Mouse (Mus musculus) Muller cell, postnatal 12 days (primary cell): Measurements from ENCODE around the gene Slc2a1.

Source experiments
- DNase-seq: peaks from one replicate; pipeline ENCODE4 v3.0.0-alpha.2; 2015; ENCODE audit errors: inconsistent ontology term

The Slc2a1 gene

GRCm38 (mm10) chr4:119129096-119129495 lies 20.6 kb downstream of the Slc2a1 start:
- no peak for DNase-seq

- no peak for DNase-seq
Observed at GRCm38 (mm10) chr4:119131189-119131910, 22.8 kb downstream of the Slc2a1 start.

GRCm38 (mm10) chr4:119133306-119133705 lies 24.8 kb downstream of the Slc2a1 start:
- DNase-seq = no peak

GRCm38 (mm10) chr4:119133860-119134259 lies 25.3 kb downstream of the Slc2a1 start:
- DNase-seq = no peak

GRCm38 (mm10) chr4:119137313-119137712 lies 28.8 kb downstream of the Slc2a1 start:
- DNase-seq = no peak

GRCm38 (mm10) chr4:119138171-119138570 lies 29.7 kb downstream of the Slc2a1 start:
- DNase-seq = no peak

GRCm38 (mm10) chr4:119138776-119139175 lies 30.3 kb downstream of the Slc2a1 start:
- peak; percentile 70 for DNase-seq

GRCm38 (mm10) chr4:119140126-119140525 lies 31.6 kb downstream of the Slc2a1 start:
- no peak for DNase-seq

GRCm38 (mm10) chr4:119141191-119141590 lies 32.7 kb downstream of the Slc2a1 start:
- peak; percentile 75 for DNase-seq

GRCm38 (mm10) chr4:119142230-119142871 lies 33.8 kb downstream of the Slc2a1 start:
- no peak for DNase-seq

GRCm38 (mm10) chr4:119146816-119147215 lies 38.3 kb downstream of the Slc2a1 start:
- DNase-seq = peak; percentile 94

GRCm38 (mm10) chr4:119147347-119147746 lies 38.8 kb downstream of the Slc2a1 start:
- no peak for DNase-seq

GRCm38 (mm10) chr4:119148741-119149140 lies 40.2 kb downstream of the Slc2a1 start:
- DNase-seq = no peak

- no peak for DNase-seq
Observed at GRCm38 (mm10) chr4:119157186-119157585, 48.7 kb downstream of the Slc2a1 start.

GRCm38 (mm10) chr4:119157891-119158290 lies 49.4 kb downstream of the Slc2a1 start:
- DNase-seq = no peak

GRCm38 (mm10) chr4:119161358-119161757 lies 52.8 kb downstream of the Slc2a1 start:
- no peak for DNase-seq

- no peak for DNase-seq
Observed at GRCm38 (mm10) chr4:119162990-119163389, 54.5 kb downstream of the Slc2a1 start.

- no peak for DNase-seq
Observed at GRCm38 (mm10) chr4:119165916-119166315, 57.4 kb downstream of the Slc2a1 start.

GRCm38 (mm10) chr4:119167068-119167467 lies 58.6 kb downstream of the Slc2a1 start:
- DNase-seq = no peak

- DNase-seq = peak; percentile 66
Observed at GRCm38 (mm10) chr4:119167663-119168062, 59.2 kb downstream of the Slc2a1 start.

- DNase-seq = no peak
Observed at GRCm38 (mm10) chr4:119172919-119173650, 64.6 kb downstream of the Slc2a1 start.

- DNase-seq = peak; percentile 97
Observed at GRCm38 (mm10) chr4:119173851-119174453, 65.4 kb downstream of the Slc2a1 start, which contains the start of gene Zfp691. Zfp691 (minus strand) TSS chr4:119174195.
